Mouse (Mus musculus): ENCODE data around the gene Krtap13-1. TPM values are rescaled to one million over a fixed set of nuclear protein-coding genes. Genes with fewer than 3 reads are reported as not detected.
"Not testable (repeated sequence)": the region's sequence is repeated elsewhere in the genome, so short reads cannot be mapped to it uniquely, and the experiment has no call there.

Krtap13-1 gene
- not detected in 2 replicates for polyA plus RNA-seq (2015; fragmentation: Nextera tagmentation; extraction: Ambion mirVana)

DNA sequence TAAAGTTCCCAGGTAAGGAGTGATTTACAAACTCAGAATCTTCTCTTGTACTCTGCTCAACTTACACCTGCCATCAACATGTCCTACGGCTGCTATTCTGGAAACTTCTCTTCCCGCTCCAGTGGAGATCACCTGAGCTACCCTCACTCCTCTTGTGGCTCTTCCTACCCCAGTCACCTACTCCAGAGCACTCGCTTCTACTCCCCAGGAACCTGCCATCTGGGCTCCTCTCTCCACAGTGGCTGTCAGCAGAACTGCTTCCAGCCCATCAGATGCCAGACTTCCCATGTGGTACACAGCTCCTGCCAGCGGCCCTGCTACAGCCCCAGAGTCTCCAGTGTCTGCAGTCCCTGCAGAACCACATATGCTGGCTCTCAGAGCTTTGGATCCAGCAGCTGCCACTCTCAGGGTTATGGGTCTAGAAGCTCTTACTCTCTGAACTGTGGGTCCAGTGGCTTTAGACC, at the start of gene Krtap13-1:
Krtap13-1 (plus strand) TSS at position 51 of the 464 bp plus-strand sequence.
- no peak for DNase-seq (ENCODE audit: low spot score)

DNA sequence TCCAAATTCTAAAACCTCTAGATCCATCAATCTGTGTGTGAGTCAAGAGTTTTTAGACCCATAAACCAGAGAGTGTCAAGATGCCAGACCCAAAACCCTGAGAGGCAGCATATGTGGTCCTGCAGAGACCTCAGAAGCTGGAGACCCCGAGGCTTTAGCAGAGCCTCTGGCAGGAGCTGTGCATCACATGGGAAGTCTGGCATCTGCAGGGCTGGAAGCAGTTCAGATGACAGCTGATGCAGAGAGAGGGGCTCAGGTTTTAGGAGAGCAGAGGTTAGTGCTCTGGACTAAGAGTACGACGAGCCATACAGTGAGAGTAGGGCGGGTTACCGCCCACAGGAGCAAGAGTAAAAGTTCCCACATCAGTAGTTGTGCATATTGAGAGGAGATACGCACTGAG, 49.6 kb upstream of the Krtap13-1 start:
- no peak for DNase-seq (ENCODE audit: low spot score)

GRCm38 (mm10) chr16:88681282-88681681, 47.4 kb upstream of the Krtap13-1 start:
- DNase-seq (ENCODE audit: low spot score) = no peak

GRCm38 (mm10) chr16:88696256-88696655, 32.4 kb upstream of the Krtap13-1 start:
- DNase-seq (ENCODE audit: low spot score) = no peak

DNA sequence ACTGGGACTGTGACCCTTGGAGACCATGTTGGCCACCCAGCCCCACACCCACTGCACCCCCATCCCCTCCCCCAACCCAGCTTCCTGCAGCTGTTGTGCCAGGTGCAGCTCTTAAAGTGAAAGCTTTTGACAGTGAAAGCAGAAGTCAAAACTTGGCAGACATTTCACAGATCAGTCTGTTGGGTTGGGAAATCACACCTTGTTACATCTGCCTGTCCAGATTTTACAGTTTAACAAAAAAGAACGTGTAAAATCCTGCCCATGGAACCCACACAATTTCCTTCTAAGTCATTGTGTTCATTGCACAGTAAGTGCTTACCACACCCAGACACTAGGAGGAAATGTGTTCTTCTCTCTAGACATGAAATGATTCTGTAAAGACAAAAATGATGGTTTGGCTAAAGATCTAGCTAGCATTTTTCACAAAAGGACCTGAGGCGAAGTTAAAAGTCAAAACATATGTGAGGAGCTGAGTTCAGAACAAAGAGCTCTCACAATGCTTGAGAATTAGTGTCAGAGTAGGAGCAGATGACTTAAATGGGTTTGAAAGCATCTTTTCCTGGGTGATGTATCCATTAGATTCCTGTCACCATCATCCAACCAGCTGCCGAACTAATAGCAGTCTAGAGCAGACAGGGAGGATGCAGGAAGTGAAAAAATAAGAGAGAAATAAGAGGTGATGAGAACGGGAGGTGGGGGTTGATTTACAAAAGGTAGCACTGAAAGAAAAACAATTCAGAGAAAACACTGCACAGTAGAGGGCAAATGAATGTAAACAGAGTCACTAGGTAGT, 27.4 kb upstream of the Krtap13-1 start:
- peak; percentile 63 for DNase-seq (ENCODE audit: low spot score)

DNA sequence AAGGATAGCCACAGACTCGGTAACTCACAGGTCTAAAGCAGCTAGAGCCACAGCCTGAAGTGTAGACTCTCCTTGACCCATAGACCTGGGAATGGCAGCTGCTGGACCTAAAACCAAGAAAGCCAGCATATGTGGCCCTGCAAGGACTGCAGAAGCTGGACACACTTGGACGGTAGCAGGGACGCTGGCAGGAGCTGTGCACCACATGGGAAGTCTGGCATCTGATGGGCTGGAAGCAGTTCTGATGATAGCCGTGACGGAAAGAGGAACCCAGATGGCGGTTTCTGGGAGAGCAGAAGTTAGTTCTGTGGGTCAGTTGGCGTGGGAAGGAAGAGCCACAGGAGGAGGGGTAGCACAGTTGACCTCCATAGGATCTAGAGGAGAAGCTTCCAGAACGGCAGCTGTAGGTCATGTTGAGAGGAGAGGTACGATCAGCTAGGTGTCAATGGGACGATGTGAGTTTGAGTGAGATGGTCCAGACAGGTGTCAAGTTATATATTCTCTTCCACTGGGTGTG, 21.1 kb upstream of the Krtap13-1 start, which contains the start of gene 2310061N02Rik:
2310061N02Rik (minus strand) TSS at position 467 of the 517 bp plus-strand sequence.
- DNase-seq (ENCODE audit: low spot score) = no peak

DNA sequence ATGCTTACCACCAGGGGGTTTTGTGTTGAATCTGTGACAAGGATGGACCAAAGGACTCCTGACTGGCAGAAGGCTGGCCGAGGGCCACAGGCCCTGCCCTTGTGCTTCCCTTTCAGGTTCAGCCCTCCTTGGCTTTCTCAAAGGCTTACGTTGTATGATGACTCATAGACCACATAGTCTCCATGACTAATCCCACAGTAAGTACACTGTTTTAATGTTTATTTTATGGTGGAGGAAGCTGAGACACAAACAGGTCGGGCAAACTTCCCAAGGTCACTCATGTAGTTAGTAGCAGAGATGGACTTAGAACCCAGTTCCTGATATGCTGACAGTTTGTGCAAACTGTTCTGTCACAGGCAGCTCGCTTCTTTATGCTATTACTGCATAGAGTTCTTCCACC, 17.9 kb upstream of the Krtap13-1 start:
- no peak for DNase-seq (ENCODE audit: low spot score)

DNA sequence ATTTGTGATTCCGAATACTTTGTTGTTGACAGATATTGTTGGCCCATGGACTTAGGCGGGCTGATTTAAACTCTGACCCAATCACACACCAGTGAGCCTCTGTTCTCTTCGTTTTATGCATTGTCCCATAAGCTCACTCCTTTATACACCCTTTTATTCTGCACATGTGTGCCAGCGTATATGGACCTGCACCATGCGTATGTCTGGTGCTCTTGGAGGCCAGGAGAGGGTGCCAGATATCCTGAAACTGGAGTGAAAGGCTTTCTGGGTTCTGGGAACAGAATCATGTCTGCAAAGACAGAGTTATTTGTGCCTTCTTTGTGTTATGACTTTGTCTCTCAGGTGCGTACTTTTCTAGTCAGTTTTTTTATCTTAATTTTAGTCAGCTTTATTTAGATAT, 17.4 kb upstream of the Krtap13-1 start:
- DNase-seq (ENCODE audit: low spot score) = no peak

- DNase-seq (ENCODE audit: low spot score) = no peak
Observed at GRCm38 (mm10) chr16:88716549-88716948, 12.1 kb upstream of the Krtap13-1 start.

DNA sequence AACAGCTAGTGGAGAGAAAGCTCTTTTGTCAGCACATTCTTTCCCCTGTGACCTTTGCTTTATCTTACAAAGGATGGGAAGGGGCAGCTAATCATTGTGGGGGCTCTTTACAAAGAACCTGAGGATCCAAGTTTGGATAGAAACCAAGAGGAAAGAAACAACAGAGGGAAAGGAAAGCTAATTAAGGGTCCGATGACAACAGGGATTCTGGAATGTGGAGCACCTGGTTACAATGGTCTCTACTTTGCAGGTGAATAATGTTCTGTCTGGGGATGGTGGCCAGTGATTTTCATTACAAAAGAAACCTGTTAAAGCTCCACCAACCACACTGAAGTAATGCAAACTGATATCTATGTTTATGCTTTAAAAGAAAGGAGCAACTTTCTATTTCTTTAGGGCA, 8.6 kb upstream of the Krtap13-1 start:
- DNase-seq (ENCODE audit: low spot score) = no peak

- DNase-seq (ENCODE audit: low spot score) = no peak
Observed at GRCm38 (mm10) chr16:88735391-88735790, 6.7 kb downstream of the Krtap13-1 start.

DNA sequence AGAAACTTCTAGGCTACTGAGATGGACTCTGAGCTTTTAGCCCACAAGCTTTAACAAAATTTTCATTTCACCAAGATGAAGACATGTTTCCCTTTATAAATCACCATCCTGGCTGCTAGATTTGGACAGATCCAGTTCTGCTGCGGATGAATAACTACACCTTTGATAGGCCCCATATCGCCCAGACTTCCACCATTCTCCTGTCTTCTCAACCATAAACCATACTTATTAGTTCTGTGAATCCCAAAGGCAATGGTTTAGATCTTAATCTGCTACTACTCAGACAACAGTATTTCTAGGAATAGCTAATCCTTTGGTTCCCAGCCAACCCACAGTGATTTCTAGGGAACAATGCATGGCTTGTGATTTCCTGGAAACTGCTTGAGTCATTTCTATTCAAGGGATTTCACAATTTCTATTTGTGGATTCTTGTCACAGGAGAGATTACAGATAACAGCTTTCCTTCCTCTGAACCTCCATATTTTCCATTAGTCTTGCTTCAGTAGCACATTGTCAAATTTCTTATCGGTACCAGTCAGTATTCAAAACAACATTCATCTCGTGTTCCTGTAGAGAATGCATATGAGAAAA, 16.2 kb downstream of the Krtap13-1 start:
- DNase-seq (ENCODE audit: low spot score) = no peak

GRCm38 (mm10) chr16:88747943-88748342, 19.3 kb downstream of the Krtap13-1 start:
- no peak for DNase-seq (ENCODE audit: low spot score)

DNA sequence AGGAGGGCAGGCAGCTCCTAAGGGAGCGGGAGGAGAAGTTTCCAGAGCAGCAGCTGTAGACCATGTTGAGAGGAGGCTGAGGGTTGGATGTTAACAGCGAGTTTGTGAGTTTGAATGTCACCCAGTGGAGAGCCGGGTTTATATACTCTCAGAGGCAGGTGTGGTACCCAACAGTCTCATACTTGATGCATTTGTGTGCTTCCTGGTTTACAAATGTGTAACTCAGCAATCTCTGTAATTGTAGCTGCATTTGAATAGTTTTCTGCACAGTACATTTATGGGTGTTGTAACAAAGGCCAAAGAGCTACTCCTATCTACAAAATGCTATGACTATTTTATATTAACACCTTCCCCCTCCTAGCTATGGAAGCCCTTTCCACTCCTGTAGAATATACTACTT, 22.9 kb downstream of the Krtap13-1 start, which contains the start of gene Krtap13:
Krtap13 (minus strand) TSS at position 101 of the 400 bp plus-strand sequence.
- not testable (repeated sequence) for DNase-seq (ENCODE audit: low spot score)

GRCm38 (mm10) chr16:88758547-88758946, 29.9 kb downstream of the Krtap13-1 start, which contains the start of gene 2310034C09Rik:
Gene 2310034C09Rik, plus strand, starts transcription at chr16:88758847.
- not testable (repeated sequence) for DNase-seq (ENCODE audit: low spot score)

- DNase-seq (ENCODE audit: low spot score) = no peak
Observed at GRCm38 (mm10) chr16:88774106-88774505, 45.4 kb downstream of the Krtap13-1 start, which contains the start of gene 2310057N15Rik. Gene 2310057N15Rik, minus strand, starts transcription at chr16:88774206.

DNA sequence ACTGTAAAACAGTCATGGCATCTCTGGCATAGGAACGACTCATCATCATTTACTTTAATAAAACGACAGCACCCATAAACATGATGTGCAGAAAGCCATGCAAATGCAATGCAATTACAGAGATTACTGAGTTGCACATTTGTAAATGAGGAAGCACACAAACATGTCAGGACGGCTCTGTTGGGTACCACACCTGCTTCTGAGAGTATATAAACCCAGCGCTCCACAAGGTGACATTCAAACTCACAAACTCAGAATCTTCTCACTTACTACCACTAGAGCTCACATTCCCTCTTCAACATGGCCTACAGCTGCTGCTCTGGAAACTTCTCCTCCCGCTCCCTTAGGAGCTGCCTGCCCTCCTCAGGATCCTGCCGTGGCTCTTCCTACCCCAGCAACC, 48.9 kb downstream of the Krtap13-1 start, which contains the start of gene Gm5965:
Gm5965 (plus strand) TSS at position 301 of the 400 bp plus-strand sequence.
- no peak for DNase-seq (ENCODE audit: low spot score)

Other genes with a start within 250 kb of the Krtap13-1 start
- not detected in 2 replicates for gene Cldn17, start 221.9 kb upstream of the Krtap13-1 start, polyA plus RNA-seq (2015; fragmentation: Nextera tagmentation; extraction: Ambion mirVana)
- gene Cldn8, start 165.7 kb upstream of the Krtap13-1 start, polyA plus RNA-seq (2015; fragmentation: Nextera tagmentation; extraction: Ambion mirVana) = 2.7 and 3.3 TPM in 2 replicates
- gene Krtap24-1, start 116.6 kb upstream of the Krtap13-1 start, polyA plus RNA-seq (2015; fragmentation: Nextera tagmentation; extraction: Ambion mirVana) = not detected in 2 replicates
- gene 2310079G19Rik, start 101.2 kb upstream of the Krtap13-1 start, polyA plus RNA-seq (2015; fragmentation: Nextera tagmentation; extraction: Ambion mirVana) = not detected in 2 replicates
- not detected in 2 replicates for gene Krtap26-1, start 81.1 kb upstream of the Krtap13-1 start, polyA plus RNA-seq (2015; fragmentation: Nextera tagmentation; extraction: Ambion mirVana)
- gene Krtap27-1, start 57.2 kb upstream of the Krtap13-1 start, polyA plus RNA-seq (2015; fragmentation: Nextera tagmentation; extraction: Ambion mirVana) = not detected in 2 replicates
- gene 2310061N02Rik, start 20.9 kb upstream of the Krtap13-1 start, polyA plus RNA-seq (2015; fragmentation: Nextera tagmentation; extraction: Ambion mirVana) = not detected in 2 replicates
- not detected in 2 replicates for gene Krtap13, start 22.8 kb downstream of the Krtap13-1 start, polyA plus RNA-seq (2015; fragmentation: Nextera tagmentation; extraction: Ambion mirVana)
- gene 2310034C09Rik, start 30.0 kb downstream of the Krtap13-1 start, polyA plus RNA-seq (2015; fragmentation: Nextera tagmentation; extraction: Ambion mirVana) = 0.13 TPM in 1 of 2 replicates, not detected in the other
- not detected in 2 replicates for gene 2310057N15Rik, start 45.3 kb downstream of the Krtap13-1 start, polyA plus RNA-seq (2015; fragmentation: Nextera tagmentation; extraction: Ambion mirVana)
- gene Gm5965, start 49.0 kb downstream of the Krtap13-1 start, polyA plus RNA-seq (2015; fragmentation: Nextera tagmentation; extraction: Ambion mirVana) = not detected in 2 replicates
- not detected in 2 replicates for gene Gm20741, start 83.4 kb downstream of the Krtap13-1 start, polyA plus RNA-seq (2015; fragmentation: Nextera tagmentation; extraction: Ambion mirVana)
- gene Krtap15, start 91.4 kb downstream of the Krtap13-1 start, polyA plus RNA-seq (2015; fragmentation: Nextera tagmentation; extraction: Ambion mirVana) = not detected in 2 replicates
- gene Krtap14, start 97.3 kb downstream of the Krtap13-1 start, polyA plus RNA-seq (2015; fragmentation: Nextera tagmentation; extraction: Ambion mirVana) = not detected in 2 replicates
- not detected in 2 replicates for gene Krtap19-1, start 140.5 kb downstream of the Krtap13-1 start, polyA plus RNA-seq (2015; fragmentation: Nextera tagmentation; extraction: Ambion mirVana)
- not detected in 2 replicates for gene Krtap19-2, start 145.4 kb downstream of the Krtap13-1 start, polyA plus RNA-seq (2015; fragmentation: Nextera tagmentation; extraction: Ambion mirVana)
- gene Krtap19-3, start 149.2 kb downstream of the Krtap13-1 start, polyA plus RNA-seq (2015; fragmentation: Nextera tagmentation; extraction: Ambion mirVana) = not detected in 2 replicates
- gene Krtap19-4, start 156.2 kb downstream of the Krtap13-1 start, polyA plus RNA-seq (2015; fragmentation: Nextera tagmentation; extraction: Ambion mirVana) = not detected in 2 replicates
- gene Krtap19-5, start 167.6 kb downstream of the Krtap13-1 start, polyA plus RNA-seq (2015; fragmentation: Nextera tagmentation; extraction: Ambion mirVana) = not detected in 2 replicates
- gene Krtap19-9b, start 203.4 kb downstream of the Krtap13-1 start, polyA plus RNA-seq (2015; fragmentation: Nextera tagmentation; extraction: Ambion mirVana) = not detected in 2 replicates
- not detected in 2 replicates for gene Krtap16-3, start 234.0 kb downstream of the Krtap13-1 start, polyA plus RNA-seq (2015; fragmentation: Nextera tagmentation; extraction: Ambion mirVana)